Mouse (Mus musculus) granulocyte monocyte progenitor cell, adult 5-6 weeks (primary cell): ENCODE measurements around the gene Mylk3. TPM values are rescaled to one million over a fixed set of nuclear protein-coding genes. Genes with fewer than 3 reads are reported as not detected.

Experiments used
- ATAC-seq: replicated peaks from 2 replicates; pipeline ENCODE4 v1.8.0; 2016; ENCODE audit warnings: mild to moderate bottlenecking, moderate TSS enrichment, inconsistent platforms; ENCODE audit not compliant: poor library complexity, severe bottlenecking
- total RNA-seq, 2 experiments: library from RNA; stranded (forward) in 1 of 2; stranded (reverse) in 1 of 2; fragments of 200-712, 200-1000 nt in 1 of 2; fragments of >200 nt in 1 of 2; fragmentation: Nextera tagmentation in 1 of 2; gene quantifications; 2 replicates each; pipeline ENCODE4 v1.2.3; 2014 to 2017

The Mylk3 gene
- total RNA-seq, 2 experiments from 2014 or later: 1.4 to 1.6 TPM

DNA sequence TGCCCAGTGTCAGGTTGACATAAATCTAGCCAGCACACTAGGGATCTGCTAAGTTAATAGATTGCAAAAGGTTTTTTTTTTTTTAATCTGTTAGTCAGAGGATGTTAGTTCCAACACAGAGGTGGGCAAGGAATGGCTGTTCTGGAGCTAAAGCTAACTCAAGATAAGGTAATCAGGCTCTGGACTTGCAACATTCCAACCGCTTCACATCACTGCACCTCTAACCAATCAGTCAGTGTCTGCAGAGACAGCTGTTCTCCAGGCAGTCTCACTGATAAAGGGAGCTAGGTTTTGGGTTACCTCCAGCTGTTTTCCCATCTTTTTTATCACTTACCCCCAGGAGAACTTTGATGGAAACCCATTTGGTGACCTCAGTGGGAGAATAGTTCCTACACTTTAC lies 5.3 kb upstream of the Mylk3 start:
- ATAC-seq: no peak

DNA sequence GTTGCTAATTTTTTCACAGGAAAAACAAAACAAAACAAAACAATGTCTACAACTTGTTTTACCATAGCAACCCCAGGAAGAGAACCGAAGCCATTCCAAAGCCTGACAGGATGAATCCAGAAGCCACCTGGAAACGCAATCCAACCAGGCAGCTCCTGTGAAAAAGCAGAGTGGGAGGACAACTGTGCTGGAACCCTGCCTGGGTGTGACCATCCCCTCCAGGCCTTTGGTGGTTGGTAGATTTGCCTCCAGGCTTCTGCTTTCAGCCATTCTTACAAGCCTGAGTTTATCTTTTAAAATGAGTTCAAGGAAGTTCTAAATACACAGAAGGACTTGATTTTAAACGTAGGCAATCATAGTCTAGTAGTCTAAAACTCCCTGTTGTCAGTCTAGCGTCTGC lies 4.2 kb downstream of the Mylk3 start:
- no peak for ATAC-seq

DNA sequence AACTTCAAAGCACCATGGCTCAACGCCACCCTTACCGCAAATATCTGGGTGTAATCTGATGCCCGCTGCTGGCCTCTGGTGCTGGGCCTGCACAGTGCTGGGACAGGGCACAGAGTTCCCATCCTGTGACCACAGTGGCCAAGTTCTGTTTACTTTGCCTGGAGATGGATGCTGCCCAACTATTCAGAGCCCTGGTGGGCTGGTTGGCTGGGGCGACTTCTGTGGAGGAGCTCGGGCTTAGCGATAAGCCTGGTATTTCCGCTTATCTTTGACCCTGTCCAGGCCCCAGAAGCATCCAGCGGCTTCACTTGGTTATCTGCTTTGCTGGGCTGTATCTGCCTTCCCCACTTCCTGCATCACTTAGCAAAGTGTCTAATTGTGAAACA lies 5.3 kb downstream of the Mylk3 start:
- peak; percentile 78 for ATAC-seq

DNA sequence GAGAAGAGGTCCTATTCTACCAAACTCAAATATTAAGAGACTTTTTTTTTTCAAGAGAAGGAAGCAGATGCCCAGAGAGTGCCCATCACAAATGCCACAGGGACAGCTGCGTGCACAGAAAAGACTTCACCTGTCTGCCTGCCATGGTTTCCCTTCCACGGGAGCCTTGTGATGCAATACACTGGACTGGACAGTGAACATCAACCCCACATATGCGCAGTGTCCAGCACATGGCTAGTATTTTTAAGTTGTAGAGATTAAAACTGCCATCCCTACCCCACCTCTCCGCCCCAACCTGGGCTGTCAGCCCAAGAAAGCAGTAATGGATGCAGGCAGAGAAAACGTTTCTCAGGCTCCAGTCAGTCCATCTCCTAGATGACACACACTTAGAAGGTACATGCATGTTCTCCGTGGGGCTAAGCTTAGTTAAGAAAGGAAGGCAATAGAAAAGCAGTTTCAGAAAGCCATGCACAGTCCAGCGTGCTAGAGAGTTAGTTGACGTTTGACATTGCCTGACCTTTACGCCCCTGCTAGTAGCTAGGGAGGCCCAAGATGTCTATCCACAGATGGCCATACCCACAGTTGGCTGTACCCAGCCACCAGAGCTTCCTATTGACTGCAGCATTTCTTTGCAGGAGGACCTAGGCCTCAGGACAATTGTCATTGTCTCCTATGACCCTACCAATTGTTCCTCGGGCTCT lies 5.9 kb downstream of the Mylk3 start:
- ATAC-seq: peak; percentile 4; the same call in 1 of the 2 replicates

DNA sequence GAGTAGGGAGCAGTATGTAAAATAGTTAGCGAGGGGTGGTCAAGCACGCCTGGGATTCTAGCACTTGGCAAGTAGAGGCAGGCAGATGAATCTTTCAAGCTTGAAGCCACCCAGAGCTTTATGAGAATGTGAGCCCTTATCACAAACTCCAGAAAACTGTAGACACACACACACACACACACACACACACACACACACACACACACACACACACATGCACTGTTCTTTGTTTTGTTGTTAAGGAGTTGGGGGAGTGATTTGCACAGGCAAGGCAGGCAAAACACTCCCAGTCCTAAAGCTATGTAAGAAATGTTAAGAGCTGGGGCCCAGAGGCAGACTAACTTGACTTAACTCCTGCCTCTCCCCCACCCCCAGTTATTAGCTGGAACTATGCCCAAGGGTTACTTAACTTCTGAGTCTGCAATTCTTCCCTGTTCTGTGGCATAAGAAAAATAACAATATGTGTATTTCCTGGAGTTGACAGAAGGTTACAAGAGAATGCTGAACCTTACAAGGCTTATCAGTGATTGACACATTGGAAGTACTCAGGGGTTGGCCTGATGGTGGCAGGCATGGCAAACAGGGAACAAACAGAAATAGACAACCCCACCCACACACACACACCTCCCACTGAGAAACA lies 6.9 kb downstream of the Mylk3 start:
- peak; percentile 66 for ATAC-seq

DNA sequence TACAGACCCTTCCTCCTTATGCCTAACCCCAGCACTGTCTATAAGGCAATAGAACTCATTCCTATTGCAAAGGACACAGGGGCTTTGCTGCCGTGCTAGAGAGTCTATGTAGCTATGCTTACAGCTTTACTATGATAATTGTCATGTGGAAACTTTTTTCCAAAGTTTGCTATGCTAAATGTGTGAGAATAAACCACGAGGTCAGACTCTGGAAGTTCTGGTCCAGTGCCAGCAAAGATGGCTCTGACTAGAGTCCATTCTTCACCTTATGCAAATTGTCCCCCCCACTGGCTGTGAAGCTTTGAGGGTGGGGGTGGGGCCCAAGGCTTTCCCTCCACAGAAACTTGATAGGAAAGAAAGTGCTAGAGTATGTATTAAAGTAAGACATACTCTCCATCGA lies 9.6 kb downstream of the Mylk3 start:
- ATAC-seq: no peak

DNA sequence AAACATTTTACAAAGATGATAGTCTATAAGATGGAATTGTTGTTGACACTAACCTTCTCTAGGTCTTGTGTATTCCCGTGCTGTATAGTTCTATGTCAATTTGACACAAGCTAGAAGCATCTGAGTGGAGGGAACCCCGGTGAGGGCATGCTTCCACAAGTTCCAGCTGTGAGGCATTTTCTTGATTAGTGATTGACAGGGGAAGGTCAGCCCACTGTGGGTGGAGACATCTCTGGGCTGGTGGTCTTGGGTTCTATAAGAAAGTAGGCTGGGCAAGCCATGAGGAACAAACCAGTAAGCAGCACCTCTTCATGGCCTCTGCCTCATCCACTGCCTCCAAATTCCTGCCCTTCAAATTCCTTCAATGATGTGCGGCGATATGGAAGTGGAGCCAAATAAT lies 11.9 kb downstream of the Mylk3 start:
- ATAC-seq: no peak

DNA sequence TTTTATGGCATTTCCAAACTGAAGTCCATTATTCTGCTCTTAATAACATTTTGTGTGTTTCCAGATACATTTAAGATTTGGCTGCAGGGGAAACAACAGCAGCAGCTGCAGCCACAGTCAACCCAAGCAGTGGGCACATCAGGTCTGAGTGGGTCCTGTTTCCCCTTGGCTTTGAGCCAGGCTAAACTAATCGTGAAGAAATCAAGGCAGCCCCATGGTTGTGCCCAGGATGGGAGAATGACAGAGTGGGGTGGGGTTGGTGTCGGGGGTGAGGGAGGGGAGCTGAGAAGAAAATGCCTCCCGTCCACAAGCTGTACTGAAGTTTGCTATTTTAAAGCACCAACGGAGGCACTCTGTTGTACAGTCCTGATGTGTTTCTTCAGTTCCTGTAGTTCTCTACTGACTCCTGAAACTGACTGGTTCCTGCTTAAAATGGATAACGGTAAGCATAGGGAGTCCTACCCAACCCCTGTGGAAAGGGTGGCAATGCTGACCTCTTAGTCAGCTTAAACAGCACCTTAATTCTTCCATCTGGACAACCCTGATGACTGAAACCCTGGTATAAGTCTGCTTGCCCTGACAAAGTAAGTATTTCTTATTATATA lies 12.6 kb downstream of the Mylk3 start:
- peak; percentile 67 for ATAC-seq

DNA sequence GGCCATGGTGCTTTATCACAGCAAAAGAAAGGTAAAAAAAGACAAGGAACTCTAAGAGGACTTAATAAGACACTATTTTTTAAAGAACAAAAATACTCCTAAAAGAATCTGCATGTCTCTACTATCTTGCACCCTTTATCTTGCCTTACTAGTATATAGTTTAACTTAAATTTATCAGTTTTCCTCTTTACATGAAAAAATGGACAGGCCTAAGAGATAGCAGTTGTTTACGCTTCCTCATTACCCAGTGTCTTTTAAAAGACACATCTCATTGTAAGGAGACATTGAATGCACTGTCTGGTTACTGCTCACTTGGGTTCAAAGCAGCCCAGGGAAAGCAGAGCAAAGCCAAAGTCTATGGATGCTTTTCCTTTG lies 13.7 kb downstream of the Mylk3 start:
- no peak for ATAC-seq

DNA sequence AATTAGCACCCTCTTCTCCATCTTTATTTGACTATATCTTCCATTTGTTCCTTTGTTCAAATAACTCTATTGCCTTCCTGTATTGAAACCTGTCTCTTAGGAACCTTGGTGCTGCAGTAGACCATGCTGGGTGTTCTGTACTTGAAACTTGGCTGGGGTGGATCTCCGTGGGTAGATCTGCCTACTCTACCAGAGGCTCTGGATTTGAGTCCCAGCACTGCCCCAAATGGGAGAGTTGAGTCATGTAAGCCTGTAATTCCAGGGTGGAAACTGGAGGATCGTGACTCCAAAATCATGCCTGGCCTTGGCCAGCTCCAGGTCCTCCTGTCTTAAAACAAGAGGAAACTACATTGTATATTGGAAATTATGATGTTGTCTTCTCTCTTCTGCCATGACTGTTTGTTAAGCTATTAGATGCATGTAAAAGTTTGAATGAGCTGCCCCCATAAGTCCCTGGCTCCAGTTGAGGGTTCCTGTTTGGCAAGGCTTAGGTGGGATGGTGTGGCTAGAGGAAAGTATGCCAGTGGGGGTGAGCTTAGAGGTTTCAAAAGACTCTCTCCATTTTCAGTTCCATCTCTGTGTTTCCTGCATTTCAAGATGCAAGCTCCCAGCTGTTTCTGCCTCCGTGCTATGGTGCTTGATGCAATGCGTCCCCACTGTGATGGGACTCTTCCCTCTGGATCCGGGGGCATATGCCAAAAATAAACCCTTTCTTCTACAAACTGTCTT lies 14.2 kb downstream of the Mylk3 start:
- peak; percentile 77 for ATAC-seq

DNA sequence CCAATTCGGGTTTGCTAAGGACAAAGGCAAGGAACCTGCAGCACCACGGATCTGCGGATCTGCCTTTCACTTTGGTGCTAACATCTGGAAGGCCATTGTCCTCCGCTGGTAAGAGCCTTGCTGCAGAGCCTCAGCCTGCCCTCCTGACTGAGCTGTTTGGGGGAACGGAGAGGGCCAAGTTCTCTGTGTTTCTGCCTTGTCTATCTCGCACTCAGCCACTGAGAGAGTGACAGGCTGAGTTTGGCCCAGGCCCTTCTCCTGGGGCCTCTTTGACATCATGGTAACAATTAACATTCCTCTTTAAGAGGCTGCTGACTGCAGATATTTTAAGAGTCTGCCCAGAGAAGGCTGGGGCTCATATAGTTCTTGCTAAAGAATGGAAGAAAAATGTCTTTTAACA lies 21.0 kb downstream of the Mylk3 start:
- no peak for ATAC-seq

DNA sequence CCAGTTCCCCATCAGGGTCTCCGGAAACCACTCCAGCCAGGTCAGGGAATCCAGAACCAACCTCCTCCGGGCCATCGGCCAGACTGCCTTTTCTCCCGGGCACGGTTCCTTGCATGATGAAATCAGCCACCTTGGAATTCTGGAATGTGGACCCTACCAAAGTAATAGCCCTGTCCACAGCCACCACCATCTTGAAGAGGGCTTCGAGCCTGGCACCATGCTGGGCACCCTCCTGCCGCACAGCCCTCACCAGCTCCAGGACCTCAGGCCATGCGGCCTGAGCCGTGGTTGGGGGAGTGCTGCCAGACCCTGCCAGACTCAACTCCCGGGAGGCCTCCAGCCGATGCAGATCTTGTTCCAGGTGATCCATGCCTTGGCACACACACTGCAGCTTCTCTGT lies 21.5 kb downstream of the Mylk3 start:
- no peak for ATAC-seq

DNA sequence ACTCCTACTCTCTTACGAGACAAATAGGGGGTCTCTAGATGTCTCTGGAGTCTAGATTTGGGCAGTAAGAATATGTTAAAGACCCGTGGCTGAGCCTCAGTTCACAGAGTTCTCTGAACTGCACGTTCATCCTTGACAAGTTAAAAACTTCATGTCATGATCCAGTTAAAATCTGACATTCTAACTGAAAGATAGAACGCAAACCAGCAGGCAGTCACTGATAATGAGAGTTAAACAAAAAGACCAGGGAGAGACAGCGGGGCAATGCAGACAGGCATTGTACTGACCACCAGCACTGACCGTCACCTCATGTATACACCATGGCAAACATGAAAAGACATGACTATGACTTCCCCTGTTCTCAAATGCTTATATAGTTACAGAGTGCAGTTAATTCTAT lies 22.7 kb downstream of the Mylk3 start:
- no peak for ATAC-seq

DNA sequence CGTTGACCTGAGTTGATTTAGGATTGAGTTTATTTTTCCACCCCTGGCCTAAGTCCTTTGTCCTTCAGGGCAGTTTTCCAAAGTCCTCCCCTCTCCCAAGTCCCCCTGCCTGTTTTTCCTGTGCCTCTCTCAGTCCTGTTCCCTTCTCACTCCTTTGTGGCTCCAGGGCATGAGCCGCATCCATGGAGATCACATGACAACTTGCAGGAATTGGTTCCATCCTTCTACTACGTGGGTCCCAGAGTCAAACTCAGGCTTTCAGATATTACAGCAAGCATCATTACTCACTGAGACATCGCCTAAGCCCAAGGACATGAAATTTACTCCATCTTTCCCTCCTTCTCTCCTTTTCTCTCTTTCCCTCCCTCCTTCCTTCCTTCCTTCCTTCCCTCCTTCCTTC lies 23.9 kb downstream of the Mylk3 start:
- no peak for ATAC-seq

DNA sequence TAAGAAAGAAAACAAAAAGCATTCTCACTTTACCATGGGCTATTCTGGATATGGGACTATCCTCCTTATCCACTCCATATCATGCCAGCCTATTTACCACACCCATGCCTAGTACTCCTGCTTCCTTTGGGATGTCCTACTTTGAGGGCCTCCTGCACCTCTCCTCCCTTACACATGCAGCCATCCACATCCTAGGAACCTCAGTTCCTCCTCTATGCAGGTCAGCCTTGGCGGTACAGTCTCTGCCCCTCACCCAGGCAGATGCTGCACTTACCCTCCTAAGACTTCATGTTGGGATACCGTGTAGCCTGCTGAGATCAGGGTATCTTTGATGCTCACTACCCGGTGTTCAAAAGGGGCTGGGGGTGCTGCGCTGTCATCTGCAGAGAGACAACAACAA lies 32.9 kb downstream of the Mylk3 start:
- no peak for ATAC-seq

DNA sequence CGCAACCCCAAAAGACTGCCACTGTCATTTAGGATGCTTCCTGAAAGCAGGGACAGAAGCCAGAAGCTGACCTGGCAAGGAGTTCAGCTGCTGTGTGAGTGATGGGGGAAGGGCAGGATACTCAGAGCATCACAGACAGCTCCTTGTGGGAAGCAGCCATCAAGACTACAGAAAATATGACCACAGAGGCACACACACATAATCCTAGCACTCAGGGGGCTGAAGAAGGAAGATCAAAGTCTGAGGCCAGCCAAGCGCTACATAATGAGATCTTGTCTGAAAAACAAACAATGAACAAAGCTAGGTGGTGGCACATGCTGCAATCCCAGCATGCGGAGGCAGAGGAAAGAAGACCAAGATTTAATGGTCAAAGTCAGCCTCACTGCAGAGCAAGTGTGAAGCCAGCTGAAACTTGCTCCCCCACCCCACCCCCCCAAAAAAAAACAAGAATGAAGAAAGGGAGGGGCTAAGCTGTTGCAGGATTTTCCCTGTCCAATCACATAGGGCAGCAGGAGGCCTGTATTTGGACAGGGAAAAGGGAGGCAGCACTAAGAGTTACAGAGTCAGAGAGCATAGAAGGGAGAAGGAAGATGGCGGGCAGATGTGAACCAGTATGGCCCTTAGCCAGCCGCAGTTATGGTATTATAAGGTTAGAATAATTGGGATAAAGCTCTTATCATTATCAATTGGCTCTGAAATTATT lies 46.1 kb downstream of the Mylk3 start:
- no peak for ATAC-seq

DNA sequence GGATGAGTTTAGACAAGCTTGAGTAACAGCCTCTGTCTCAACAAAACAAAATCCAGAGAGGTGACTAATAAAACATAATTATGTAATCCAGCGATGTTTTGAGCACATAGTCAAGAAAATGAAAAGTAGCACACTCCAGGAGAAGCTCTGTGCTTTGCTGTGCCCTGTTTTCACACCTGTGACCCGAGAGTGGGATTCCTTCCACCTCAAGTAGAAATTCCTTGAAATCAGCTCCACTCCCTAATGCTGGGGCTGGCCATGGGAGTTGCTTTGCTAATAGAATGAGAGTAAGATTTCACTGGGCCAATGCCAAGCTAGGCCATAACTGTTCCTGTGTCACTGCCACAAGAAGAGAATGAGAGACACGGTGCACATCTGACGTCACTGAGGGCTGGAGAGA lies 48.5 kb downstream of the Mylk3 start:
- no peak for ATAC-seq

DNA sequence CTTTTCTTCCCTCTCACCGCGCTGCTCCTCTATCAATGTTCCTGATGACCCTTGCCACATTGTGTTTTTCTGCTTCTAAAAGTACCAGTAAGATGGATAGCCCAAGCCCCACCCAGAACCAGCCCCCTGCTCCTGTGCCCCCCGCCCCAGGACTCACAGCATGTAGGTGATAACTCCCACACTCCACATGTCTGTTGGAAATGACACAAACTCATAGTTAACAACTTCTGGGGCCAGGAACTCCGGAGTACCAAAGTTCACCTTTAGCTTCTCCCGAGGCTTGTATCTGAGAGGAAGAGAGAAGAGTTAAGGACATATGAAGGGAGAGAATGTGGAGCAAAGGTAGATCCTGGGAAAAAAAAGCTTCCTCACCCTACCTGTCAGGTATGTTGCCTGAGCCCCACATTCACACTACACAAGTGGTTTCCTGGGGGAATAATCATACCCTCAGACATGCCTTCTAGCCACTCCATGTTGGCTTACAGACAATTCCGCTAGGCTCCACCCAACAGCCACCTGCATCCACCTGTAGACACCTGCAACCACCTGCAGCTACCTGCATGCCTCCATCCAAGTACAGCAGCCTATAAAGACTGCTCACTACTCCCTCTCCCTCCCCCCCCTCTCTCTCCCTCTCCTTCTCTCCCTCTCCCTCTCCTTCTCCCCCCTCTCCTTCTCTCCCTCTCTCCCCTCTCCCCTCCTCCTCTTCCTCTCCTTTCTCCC lies 49.8 kb downstream of the Mylk3 start:
- no peak for ATAC-seq

DNA sequence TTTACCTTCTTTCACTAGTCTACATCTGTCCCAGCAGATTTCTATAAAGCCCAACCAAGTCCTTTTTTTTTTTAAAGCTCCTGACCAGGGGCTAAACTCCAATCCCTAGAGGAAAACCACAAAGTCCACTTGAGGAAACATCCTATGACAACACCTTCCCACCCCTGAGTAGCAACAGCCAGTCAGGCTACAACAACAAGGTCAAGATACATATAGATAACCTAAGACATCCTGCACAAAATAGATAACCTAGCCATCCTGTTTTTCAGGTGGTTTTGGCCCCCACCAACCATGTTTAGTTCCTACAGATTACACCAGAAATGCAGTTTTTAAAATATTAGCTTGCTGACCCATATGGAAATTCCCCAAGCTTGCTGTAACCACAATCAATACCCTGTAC lies 51.0 kb downstream of the Mylk3 start:
- no peak for ATAC-seq

DNA sequence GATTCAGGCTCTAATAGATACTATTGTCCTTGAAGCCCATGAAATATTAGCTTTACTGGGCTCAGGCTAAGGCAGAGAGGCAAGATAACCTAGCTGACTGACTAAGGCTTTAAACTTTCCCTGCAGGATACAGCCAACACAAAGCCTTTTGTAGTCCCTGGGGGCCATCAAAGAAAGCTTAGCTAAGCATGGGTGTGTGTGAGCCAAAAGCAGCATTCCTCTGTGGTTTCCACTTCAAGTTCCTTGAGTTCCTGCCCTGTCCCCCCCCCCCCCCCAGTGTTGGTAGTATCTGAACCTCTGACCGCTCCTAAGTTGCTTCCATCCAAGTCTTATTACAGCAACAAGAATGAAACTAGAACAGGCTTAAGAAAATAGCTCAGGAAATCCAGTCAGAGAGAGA lies 56.6 kb downstream of the Mylk3 start:
- no peak for ATAC-seq
